Mouse (Mus musculus) brain, embryonic 14.5 days (tissue): Measurements from ENCODE around the gene Cbarp. TPM values are rescaled to one million over a fixed set of nuclear protein-coding genes. Genes with fewer than 3 reads are reported as not detected.

Experiments used
- DNase-seq: peaks from one replicate; pipeline ENCODE4 v3.0.0-alpha.2; 2011; ENCODE audit warnings: low read depth
- CTCF ChIP-seq: fragments of 200-500 bp; IDR thresholded peaks from 2 replicates; pipeline ENCODE4 v1.5.1; 2012; ENCODE audit warnings: inconsistent platforms, mild to moderate bottlenecking, moderate library complexity, borderline replicate concordance; ENCODE audit not compliant: insufficient read depth, insufficient read length; ENCODE audit errors: extremely low read depth
- POLR2A ChIP-seq: fragments of 200-500 bp; IDR thresholded peaks from 2 replicates; pipeline ENCODE4 v1.6.1; 2012; ENCODE audit warnings: mild to moderate bottlenecking, inconsistent platforms, borderline replicate concordance; ENCODE audit not compliant: poor library complexity, insufficient read depth, insufficient read length, severe bottlenecking; ENCODE audit errors: extremely low read depth
- polyA plus RNA-seq: library from polyadenylated mRNA; depleted of rRNA; stranded (reverse); fragments of >200 nt; gene quantifications from 2 replicates; pipeline ENCODE4 v1.2.3, GENCODE M21; 2012

Gene Cbarp
- polyA plus RNA-seq, 1 experiment = 242 TPM

DNA sequence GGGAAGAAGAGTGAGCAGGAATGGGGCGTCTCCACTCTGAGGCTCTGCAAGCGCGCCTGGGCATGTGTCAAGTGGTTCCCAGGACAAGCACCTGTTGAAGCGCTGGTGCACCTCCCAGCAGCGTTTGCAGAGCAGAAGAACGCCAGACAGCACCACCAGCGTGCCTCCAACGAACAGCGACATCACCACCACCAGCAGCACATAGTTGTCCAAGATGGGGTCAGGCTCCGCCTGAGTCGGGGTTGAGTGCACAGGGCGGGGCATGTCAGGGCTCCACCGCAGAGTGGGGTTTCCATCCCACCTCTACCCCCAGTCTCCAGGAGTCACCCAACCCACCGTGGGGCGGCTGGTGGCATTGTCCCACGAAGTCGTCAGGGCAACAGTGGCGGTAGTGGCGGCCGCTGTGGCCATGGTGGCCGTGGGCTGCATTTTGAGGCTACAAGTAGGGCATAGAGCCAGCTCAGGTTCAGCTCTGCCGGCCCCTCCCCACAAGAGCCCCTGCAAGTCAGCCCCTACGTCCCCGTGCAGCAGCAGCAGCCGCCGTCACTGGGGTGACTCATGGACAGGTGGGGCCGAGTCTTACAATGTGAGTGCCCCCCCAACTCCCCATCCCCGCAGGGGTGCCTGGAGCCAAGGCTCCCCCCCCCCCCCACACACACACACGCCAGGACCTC, 3.5 kb downstream of the Cbarp start:
- peak; percentile 79 for DNase-seq
- no peak for TF ChIP-seq POLR2A

GRCm38 (mm10) chr10:80136179-80136951, 4.3 kb downstream of the Cbarp start:
- no peak for DNase-seq
- no peak for TF ChIP-seq CTCF
- TF ChIP-seq POLR2A = no peak

- no peak for DNase-seq
- TF ChIP-seq CTCF (no peak), POLR2A (no peak)
These were observed 5.0 kb downstream of the Cbarp start for GRCm38 (mm10) chr10:80135641-80136040.

GRCm38 (mm10) chr10:80135161-80135560, 5.5 kb downstream of the Cbarp start:
- no peak for DNase-seq
- TF ChIP-seq CTCF = no peak
- no peak for TF ChIP-seq POLR2A

DNA sequence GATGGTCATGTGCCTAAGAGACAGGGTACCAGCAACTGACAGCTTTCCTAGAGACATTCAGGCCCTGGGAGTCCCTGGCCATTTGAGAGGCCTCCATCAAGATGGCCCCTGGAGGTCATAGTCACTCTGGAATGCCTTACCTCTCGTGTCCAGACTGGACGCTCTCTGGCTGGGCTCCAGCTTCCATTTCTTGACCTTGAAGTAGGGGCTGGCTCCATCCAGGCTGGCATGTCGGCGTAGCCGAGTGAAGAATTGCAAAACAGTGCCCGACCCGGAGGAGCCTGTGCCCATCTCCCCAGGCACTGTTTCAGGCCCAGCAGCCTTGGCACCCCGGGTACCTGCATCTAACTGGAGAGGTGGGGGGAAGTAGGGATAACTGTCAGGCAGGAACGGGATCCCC, 6.2 kb downstream of the Cbarp start:
- DNase-seq = no peak

DNA sequence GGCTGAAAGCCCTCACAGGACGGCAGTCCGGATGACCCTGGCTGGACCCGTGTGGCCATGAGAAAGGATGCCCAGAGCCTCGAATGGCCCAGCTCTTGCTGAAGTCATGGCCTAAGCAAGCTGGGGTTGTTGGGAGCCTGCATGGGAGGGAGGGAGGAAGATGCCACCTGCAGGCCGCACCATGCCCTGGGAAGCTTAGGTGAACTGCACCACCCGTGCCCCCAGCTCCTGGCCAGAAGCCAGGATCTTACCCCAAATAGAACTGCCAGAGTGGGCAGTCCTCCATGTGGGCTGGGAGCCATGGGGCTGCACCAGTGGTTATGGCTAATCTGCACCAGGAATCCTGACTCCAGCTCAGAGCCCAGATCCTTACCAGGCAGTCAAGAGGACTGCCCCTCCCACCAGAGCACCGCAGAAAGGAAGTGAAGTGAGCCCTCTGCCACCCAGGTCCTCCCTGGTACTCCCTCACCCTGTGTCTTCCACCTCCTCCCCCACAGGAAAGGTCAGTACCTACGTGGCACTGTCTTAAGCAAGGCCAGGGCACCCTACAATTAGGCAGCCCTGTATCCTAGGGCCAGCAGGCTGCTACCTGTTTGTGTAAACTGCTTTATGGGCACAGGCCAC, 7.3 kb downstream of the Cbarp start:
- TF ChIP-seq POLR2A (no peak), CTCF (no peak)
- DNase-seq = peak; percentile 55

More for the DNA sequence above, 6.2 kb downstream of the Cbarp start:
- no peak for TF ChIP-seq POLR2A
- TF ChIP-seq CTCF = no peak

- no peak for DNase-seq
- TF ChIP-seq POLR2A (no peak), CTCF (no peak)
These were observed 8.7 kb downstream of the Cbarp start for GRCm38 (mm10) chr10:80131952-80132350.

- peak; percentile 71 for DNase-seq
- no peak for TF ChIP-seq CTCF
- no peak for TF ChIP-seq POLR2A
These were observed 9.2 kb downstream of the Cbarp start for GRCm38 (mm10) chr10:80131316-80131951.

- no peak for TF ChIP-seq POLR2A
- no peak for TF ChIP-seq CTCF
- no peak for DNase-seq
These were observed 10.1 kb downstream of the Cbarp start for GRCm38 (mm10) chr10:80130403-80131031.

DNA sequence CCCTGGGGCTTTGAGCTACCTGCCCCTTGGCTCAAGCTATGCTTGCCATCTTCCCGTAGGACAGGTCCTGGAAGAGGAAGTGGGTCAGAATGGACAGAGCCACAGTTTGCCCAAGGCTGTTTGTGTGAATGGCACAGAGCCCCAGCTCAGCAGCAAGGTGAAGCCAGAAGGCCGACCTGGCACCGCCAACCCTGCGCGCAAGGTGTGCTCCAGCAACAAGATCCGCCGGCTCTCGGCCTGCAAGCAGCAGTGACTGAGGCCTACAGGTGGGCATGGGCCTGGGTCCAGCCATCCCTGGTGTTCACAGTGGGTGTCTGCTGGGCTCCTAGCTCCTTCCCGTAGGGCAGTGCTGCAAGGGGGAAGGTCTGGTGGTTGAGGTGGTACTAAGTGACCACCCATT, 10.8 kb downstream of the Cbarp start:
- no peak for TF ChIP-seq CTCF
- TF ChIP-seq POLR2A = no peak
- DNase-seq = no peak

DNA sequence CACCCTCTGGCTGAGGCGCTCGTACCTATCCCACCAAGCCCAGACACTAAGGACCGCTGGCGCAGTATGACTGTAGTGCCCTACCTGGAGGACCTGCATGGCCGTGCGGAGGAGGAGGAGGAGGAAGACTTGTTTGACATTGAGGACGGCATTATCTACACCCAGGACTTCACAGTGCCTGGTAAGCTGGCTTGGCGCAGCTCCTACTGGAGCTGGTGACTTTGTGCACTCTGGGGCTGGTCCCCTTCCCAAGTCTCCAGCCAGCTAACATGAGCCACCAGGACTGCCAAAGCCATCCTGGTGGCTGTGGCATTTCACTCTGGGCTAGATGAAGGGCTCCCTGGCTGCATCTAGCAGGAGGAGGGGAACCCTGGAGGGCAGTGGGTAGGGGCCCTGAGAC, 12.7 kb downstream of the Cbarp start:
- TF ChIP-seq CTCF (no peak), POLR2A (no peak)
- no peak for DNase-seq

DNA sequence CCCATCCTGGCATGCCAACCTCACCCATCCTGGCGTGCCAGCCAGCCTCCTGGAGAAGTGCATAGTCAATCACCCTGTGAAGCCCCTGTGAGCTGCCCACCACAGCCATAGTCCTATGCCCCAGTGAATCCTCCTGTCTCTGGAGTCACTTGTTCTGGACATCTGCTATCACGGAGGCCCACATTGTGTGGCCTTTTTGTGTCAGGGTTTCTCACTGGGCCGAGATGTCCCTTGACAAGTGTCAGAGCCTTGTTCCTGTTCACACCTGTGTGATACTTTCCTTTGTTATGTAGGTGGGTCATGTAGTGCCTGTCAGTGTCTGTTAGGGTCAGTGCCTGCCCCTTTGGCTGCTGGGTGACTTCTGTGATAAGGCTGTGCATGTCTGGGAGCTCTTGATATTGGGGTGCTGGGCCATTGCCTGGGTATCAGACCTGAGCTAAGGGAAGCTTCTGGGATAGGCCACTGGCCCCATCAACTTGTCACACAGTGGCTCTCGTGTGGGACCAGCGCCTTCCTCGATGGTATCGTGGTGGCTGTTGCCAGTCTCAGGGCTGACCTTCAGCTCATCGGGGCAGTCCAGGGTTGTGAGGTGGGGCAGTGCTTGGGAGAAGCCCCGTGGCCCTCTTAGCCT, 16.6 kb downstream of the Cbarp start:
- DNase-seq = no peak

More for the DNA sequence above, 16.6 kb downstream of the Cbarp start:
- TF ChIP-seq CTCF (no peak), POLR2A (no peak)
